Mouse (Mus musculus) ES-E14 (cell line): ENCODE measurements around the gene Frzb. TPM values are rescaled to one million over a fixed set of nuclear protein-coding genes. Genes with fewer than 3 reads are reported as not detected.
A peak's percentile ranks its signal among the peaks of the same experiment; 100 is the strongest.

Experiments used
- DNase-seq: peaks from one replicate; pipeline ENCODE4 v3.0.0-alpha.2; 2013; ENCODE audit warnings: low read depth, low spot score
- H3K27ac ChIP-seq: 2 replicates; pipeline ENCODE4 v1.5.1; 2012; ENCODE audit warnings: low read depth, mild to moderate bottlenecking, low read length, moderate library complexity, mixed read lengths; ENCODE audit not compliant: poor library complexity, insufficient read depth, severe bottlenecking
- H3K36me3 ChIP-seq: 2 replicates; pipeline ENCODE4 v1.6.1; 2012; ENCODE audit warnings: mild to moderate bottlenecking, low read length, moderate library complexity, mixed read lengths; ENCODE audit not compliant: control insufficient read depth, poor library complexity, insufficient read depth, severe bottlenecking
- H3K4me1 ChIP-seq, 2 experiments: fragments of 150-350 bp in 1 of 2; sonication (generic) in 1 of 2; 2 replicates each; pipeline ENCODE4 v1.6.1; 2012; ENCODE audit warnings: low read length in 2 of 2, mild to moderate bottlenecking in 1 of 2, mixed read lengths in 1 of 2; ENCODE audit not compliant: control insufficient read depth in 2 of 2, insufficient read depth in 2 of 2, poor library complexity in 1 of 2
- H3K4me3 ChIP-seq, 2 experiments: fragments of 150-350 bp in 1 of 2; sonication (generic) in 1 of 2; 2 replicates each; pipeline ENCODE4 v1.5.1; 2012; ENCODE audit warnings: low read length in 2 of 2, low read depth in 1 of 2, mild to moderate bottlenecking in 1 of 2, mixed read lengths in 1 of 2; ENCODE audit not compliant: insufficient read depth in 1 of 2, poor library complexity in 1 of 2, severe bottlenecking in 1 of 2
- H3K9ac ChIP-seq: 2 replicates; pipeline ENCODE4 v1.6.1; 2012; ENCODE audit warnings: low read depth, mild to moderate bottlenecking, low read length, mixed read lengths; ENCODE audit not compliant: poor library complexity, insufficient read depth, severe bottlenecking
- H3K9me3 ChIP-seq: fragments of 150-350 bp; sonication (generic); 2 replicates; pipeline ENCODE4 v1.6.1; 2012; ENCODE audit warnings: low read depth, mild to moderate bottlenecking, low read length; ENCODE audit not compliant: control insufficient read depth, insufficient read depth
- CHD2 ChIP-seq: IDR thresholded peaks from 2 replicates; pipeline ENCODE4 v1.6.1; 2014; ENCODE audit warnings: mild to moderate bottlenecking, low read depth, low read length, inconsistent platforms
- HCFC1 ChIP-seq: IDR thresholded peaks from 2 replicates; pipeline ENCODE4 v1.6.1; 2012; ENCODE audit warnings: low read length, inconsistent platforms, borderline replicate concordance; ENCODE audit not compliant: insufficient read depth
- MAFK ChIP-seq: IDR thresholded peaks from 2 replicates; pipeline ENCODE4 v1.6.1; 2014; ENCODE audit warnings: mild to moderate bottlenecking, low read depth, low read length, inconsistent platforms; ENCODE audit not compliant: insufficient read depth
- ZC3H11A ChIP-seq: IDR thresholded peaks from 2 replicates; pipeline ENCODE4 v1.6.1; 2012; ENCODE audit warnings: low read depth, mild to moderate bottlenecking, inconsistent platforms, low read length, borderline replicate concordance
- ZNF384 ChIP-seq: IDR thresholded peaks from 2 replicates; pipeline ENCODE4 v1.6.1; 2012; ENCODE audit warnings: low read depth, low read length, inconsistent platforms
- in situ Hi-C, 2 experiments: fragments of 600-800 bp; cut with MboI; formaldehyde crosslinking; loops; one replicate each; pipeline ENCODE4 v1.15.1; 2025; ENCODE audit warnings: low sequenced_read_pairs in 2 of 2, inconsistent platforms in 1 of 2; ENCODE audit not compliant: unreplicated experiment in 2 of 2
- total RNA-seq: library from RNA; depleted of rRNA; stranded (reverse); fragments of 300-350 nt; gene quantifications from 2 replicates; pipeline ENCODE4 v1.2.3, GENCODE M21; 2012

The Frzb gene
- total RNA-seq, 1 experiment = 0.98 TPM

DNA sequence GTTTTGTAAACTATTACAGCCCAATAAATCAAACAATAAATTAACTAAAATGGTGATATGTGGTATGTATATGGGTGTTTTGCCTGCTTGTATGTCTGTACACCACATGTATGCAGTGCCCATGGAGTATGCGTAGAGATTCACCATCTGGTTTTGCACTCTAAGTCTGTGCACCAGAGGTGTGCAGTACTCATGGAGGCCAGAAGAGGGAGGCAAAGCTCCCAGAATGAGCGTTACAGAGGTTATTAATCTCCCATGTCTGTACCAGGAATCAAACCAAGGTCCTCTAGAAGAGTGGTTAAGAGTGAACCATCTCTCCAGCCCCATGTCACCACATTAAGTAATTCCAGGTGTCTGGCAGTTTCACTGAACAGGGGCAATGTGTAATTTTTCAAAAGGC is 3.5 kb downstream of the Frzb start:
- peaks cover 0 to 2% of the 10 kb centered on the region in 2 experiments; a peak in 1 of 4 replicates for H3K4me1 ChIP-seq
- no peaks in the 10 kb centered on the region for H3K9me3 ChIP-seq
- in situ Hi-C loops = no loop called here
- TF ChIP-seq ZC3H11A (peak; percentile 41; the same call in 1 of the 2 replicates), CHD2 (no peak)
- no peaks in the 10 kb centered on the region for H3K36me3 ChIP-seq
- peak; percentile 50 for DNase-seq
- H3K4me3 ChIP-seq = no peak overlapping the region
- no peak overlapping the region for H3K9ac ChIP-seq
- no peak overlapping the region for H3K27ac ChIP-seq

DNA sequence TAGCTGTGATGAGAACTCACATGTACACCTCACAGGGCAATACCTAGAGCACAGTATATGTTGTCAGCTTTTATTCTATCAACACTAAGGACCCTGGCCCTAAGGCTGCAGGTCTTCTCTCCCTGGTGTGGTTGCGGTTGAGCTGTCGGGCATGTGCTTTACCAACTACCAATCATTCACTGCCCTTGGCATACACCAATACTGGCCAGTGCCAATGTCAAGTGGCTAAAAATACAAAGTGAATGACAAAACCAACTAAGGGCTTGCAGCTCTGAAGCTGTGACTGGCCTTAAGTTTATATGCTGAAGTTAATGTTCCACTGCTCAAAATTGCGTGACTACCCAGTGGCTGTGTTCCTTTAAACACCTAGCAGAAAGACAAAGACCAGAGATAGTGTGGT is 6.0 kb downstream of the Frzb start:
- Histone ChIP-seq H3K4me1 (no peaks in the 10 kb centered on the region), H3K9me3 (no peaks in the 10 kb centered on the region), H3K9ac (no peak overlapping the region), H3K36me3 (no peaks in the 10 kb centered on the region), H3K4me3 (no peak overlapping the region), H3K27ac (no peak overlapping the region)
- TF ChIP-seq CHD2 (no peak), ZNF384 (no peak), ZC3H11A (no peak), HCFC1 (no peak), MAFK (no peak)
- in situ Hi-C loops = no loop called here
- DNase-seq = no peak

DNA sequence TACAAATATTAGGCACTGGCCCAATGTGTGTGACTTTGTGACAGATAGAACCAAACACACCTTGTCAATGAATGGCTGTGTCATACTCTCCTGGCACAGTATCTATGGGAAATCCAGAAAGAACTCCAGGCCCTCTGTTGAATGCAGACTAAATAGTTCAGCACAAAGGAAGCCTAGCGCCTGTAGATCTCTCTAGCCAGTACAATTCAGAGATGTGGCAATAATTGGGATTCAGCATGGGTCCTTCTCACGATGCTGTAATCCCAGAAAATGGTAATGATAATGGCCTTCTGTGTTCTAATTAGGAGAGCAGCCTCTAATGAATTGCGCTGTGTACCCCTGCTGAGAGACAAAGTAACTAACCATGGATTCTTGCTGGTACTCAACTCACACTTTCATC is 8.6 kb downstream of the Frzb start:
- DNase-seq = no peak

DNA sequence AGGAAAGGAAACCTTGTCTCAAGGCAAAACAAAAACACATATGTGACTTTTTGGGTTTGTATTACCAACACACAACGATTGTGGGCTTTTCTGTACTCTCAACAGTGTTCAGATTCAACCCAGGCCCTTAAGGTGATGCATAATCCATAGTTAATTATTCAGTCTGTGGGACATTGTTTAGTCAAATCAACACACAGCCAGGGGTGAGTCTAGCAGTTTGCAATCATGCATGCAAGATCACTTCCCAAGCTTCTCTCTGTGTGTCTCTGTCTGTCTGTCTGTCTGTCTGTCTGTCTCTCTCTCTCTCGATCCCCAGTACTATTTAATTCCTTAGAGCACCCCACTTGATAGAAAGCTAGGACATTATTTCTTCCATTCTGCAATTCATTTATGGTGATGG is 10.0 kb downstream of the Frzb start:
- in situ Hi-C loops = no loop called here
- Histone ChIP-seq H3K4me3 (no peak overlapping the region), H3K4me1 (no peaks in the 10 kb centered on the region), H3K36me3 (no peaks in the 10 kb centered on the region), H3K9ac (no peak overlapping the region), H3K9me3 (no peaks in the 10 kb centered on the region), H3K27ac (no peak overlapping the region)
- DNase-seq = no peak
- TF ChIP-seq HCFC1 (no peak), ZC3H11A (no peak), CHD2 (no peak), MAFK (no peak), ZNF384 (no peak)

More for the DNA sequence above, 8.6 kb downstream of the Frzb start:
- Histone ChIP-seq H3K27ac (no peak overlapping the region), H3K36me3 (no peaks in the 10 kb centered on the region), H3K9ac (no peak overlapping the region), H3K4me1 (no peaks in the 10 kb centered on the region), H3K9me3 (no peaks in the 10 kb centered on the region), H3K4me3 (no peak overlapping the region)
- in situ Hi-C loops = no loop called here
- TF ChIP-seq ZNF384 (no peak), HCFC1 (no peak), MAFK (no peak), CHD2 (no peak), ZC3H11A (no peak)

DNA sequence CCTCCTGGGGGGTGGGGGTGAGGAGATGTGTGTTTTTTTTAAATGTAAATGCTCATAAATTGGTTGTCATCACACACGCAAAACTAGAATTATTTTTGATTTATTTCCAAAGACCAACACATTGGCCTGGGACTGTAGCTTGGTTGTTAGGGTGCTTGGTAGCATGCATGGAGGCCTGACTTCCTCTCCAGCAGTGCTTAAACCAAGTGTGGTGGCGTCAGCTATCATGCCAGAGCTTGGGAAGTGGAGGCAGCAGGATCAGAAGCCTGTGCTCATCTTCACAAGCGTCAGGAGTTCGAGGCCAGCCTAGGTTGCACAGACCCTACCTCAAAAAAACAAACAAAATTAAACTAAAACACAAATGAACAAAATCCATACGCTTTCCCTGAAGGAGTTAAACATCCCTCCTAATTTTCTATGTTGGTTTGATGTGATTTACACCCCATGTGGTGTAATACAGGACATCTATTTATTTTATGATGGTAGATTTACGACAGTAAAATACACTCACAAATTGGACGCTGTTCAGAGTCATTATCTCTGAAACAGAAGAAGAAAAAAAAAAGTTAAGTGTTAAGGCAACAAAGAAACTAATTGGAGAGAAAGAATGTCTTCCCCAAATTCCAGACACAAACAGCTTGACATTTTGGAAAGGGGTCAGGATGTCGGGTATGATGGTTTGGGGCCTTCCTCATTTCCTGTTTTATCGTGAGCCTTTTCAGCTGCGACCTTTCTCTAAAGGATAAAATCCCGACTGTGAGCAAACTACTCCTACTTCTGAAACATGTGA is 12.4 kb downstream of the Frzb start:
- H3K36me3 ChIP-seq = no peaks in the 10 kb centered on the region
- no peak overlapping the region for H3K4me3 ChIP-seq
- TF ChIP-seq HCFC1 = no peak
- TF ChIP-seq ZNF384 = no peak
- no peak for TF ChIP-seq CHD2
- TF ChIP-seq MAFK = no peak
- no peak for TF ChIP-seq ZC3H11A
- H3K4me1 ChIP-seq = no peaks in the 10 kb centered on the region
- no peak overlapping the region for H3K9ac ChIP-seq
- no peak for DNase-seq
- H3K9me3 ChIP-seq = no peaks in the 10 kb centered on the region
- in situ Hi-C loops = no loop called here
- no peak overlapping the region for H3K27ac ChIP-seq
